Mouse (Mus musculus): Measurements from ENCODE around the gene Mas1.
"Not testable (repeated sequence)": the region's sequence is repeated elsewhere in the genome, so short reads cannot be mapped to it uniquely, and the experiment has no call there.

The Mas1 gene

DNA sequence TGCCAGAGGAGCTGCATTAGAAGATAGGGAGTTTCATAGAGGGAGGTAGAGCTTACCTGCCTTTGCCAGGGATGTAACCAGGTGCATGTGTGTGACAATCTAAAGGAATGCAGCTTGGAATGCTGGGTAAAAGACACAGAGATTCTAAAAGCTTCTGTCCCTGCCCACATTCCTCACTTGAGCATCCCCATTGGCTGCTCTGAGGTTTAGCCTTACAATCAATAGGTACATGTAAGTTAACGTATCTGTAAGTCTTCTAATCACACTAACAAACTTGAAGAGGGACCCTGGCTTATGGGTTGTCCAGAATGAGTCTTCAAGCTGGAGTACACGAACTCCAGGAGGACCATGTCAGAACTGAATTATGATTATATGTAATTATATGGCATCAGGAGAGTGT, at the start of gene Mas1:
Gene Mas1, minus strand, starts transcription at position 101 of the 400 bp plus-strand sequence.
- DNase-seq (ENCODE audit: low spot score in 2 of 2): no peak

DNA sequence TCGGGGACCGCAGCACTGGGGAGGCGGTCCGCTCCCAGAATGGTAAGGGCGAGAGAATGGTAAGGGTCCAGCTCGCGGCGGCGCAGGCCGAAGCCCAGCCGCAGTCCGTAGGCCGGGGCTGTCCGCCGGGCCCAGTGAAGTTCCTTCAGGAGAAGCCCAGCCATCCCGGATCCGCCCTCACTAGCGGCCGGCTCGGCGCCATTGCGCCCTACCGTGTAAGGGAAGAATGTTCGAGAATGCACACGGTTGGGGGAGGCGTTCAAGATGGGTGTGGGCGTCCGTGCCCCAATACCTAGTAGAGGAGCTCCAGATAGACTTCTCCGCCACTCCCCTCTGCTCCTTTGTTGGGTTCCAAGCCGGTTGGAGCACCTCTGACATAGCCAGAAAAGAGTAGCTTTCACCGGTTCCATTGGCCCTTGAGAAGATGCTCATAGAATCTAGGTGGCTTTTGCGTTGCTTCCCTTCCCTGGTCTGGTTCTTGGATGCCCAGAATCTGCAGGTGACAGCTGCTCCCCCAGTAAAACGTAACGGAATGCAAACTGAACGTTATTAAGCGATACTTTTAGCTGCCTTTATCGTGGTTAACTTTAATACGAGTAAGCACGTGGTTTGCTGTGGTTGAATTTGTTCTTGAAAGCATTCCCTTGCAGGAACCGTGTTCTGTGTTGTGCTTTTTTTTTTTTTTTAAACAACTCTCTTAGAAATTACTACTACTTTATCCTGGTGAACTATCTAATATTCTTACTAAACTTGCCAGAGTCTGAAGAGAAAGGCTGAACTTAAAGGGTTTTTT, 48.8 kb upstream of the Mas1 start:
- DNase-seq (ENCODE audit: low spot score in 2 of 2): no peak

- DNase-seq (ENCODE audit: low spot score in 2 of 2): peak; percentile 100
These were observed 48.1 kb upstream of the Mas1 start, which contains the start of gene Mrpl18 for GRCm38 (mm10) chr17:12915881-12916583. TSS of gene Mrpl18 (minus strand) at chr17:12916345.

DNA sequence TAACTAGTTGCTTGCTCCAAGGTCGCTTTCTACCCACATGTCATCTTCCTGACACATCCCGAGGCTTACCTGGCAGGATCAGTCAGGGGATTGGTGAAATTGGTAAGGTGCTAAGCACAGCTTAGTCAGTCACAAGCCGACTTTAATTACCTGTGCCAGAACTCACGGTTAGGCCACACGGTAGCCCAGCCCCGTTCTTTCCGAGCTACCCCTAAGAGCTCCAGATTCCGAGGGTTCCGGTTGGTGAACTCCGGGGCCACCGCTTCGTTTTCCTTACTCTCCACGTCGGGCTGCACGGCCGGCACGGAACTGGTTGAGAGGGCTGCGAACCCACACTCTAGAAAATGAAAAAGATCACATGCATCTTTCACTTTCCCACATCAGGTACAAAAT, 47.5 kb upstream of the Mas1 start, which contains the start of gene Tcp1:
Gene Tcp1, plus strand, starts transcription at position 214 of the 393 bp plus-strand sequence.
- DNase-seq (ENCODE audit: low spot score in 2 of 2): no peak

- no peak for DNase-seq (ENCODE audit: low spot score in 2 of 2)
These were observed 42.4 kb upstream of the Mas1 start for GRCm38 (mm10) chr17:12910391-12910790.

GRCm38 (mm10) chr17:12909361-12910280, 41.7 kb upstream of the Mas1 start, which contains the start of gene Pnldc1:
TSS of gene Pnldc1 (minus strand) at chr17:12910230.
- no peak for DNase-seq (ENCODE audit: low spot score in 2 of 2)

- DNase-seq (ENCODE audit: low spot score in 2 of 2): no peak
These were observed 38.5 kb upstream of the Mas1 start for GRCm38 (mm10) chr17:12906436-12906835.

DNA sequence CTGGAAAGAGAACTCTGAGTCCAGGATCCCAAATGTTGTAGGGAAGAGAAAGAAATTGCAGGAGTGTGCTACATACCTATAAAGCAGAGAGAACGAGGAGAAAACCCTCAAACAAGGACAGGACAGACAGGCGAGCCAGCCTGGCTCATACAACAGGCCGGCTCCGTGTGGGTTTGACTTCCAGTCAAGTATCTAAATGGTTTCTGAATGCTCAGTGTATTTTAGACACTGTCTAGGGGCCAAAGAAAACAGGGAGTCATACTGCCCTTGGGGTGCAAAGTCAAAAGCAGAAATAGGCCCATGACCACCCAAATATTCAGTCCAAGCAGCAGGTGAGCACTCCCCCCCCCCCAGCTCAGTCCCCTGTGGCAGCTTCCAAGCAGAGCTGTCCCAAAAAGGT, 37.9 kb upstream of the Mas1 start:
- DNase-seq (ENCODE audit: low spot score in 2 of 2): no peak

DNA sequence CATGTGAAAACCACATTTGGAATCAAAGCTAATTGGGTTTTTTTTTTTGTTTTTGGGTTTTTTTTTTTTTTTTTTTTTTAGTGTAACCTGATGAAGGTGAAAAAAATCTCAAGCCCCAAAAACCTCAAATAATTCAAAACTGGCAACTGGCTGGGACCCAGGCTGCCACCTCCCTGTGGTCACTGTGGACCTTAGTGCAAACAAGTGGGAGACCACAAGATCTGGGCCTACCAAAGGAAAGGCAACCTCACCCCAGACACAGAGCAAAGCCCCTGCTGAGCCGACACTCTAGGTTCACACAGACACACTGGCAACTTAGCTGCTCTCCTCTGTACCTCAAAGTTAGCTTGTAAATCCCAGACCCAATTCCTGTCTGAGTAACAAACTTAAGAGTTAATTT, 36.4 kb upstream of the Mas1 start:
- no peak for DNase-seq (ENCODE audit: low spot score in 2 of 2)

DNA sequence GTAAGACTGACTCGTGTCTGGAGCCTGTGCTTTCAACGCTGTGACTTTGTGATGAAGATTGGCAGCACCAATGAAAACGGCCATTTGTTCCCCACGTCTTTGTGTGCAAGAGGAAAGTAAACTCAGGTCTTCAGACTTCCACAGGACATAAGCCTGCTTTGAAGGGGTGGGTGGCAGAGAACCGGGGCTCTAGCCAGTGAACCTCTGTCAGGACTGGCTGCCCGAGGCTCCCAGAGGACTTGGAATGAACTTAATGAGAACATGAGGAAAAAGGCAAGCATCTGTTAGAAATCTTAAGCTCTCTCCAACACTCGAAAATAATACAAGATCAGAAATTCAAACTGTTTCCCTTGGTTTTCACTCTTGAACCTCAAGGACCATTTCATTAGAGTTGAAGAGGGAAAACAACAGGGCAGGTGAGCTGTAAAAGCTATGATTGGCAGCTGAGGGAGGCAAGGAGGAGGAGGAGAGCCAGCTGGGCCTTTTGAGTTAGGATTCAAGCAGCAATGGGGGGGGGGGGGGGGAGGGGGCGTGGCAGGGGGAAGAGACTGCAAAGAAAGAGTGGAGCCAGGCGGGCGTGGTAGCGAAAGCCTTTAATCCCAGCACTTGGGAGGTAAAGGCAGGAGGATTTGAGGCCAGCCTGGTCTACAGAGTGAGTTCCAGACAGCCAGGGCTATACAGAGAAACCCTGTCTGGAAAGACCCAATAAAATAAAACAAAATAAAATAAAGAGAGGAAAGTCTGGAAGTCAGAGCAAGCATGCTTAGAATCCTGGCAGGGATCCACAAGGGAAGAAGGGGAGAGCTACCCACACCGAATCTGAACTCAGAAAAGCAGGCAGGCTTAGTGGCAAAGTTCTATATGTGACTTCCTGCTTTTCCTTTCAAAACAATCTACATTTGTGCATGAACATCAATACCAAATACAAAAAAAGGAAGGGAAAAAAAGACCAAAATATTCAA, 35.7 kb upstream of the Mas1 start:
- DNase-seq (ENCODE audit: low spot score in 2 of 2): no peak

- DNase-seq (ENCODE audit: low spot score in 2 of 2): no peak
These were observed 34.3 kb upstream of the Mas1 start for GRCm38 (mm10) chr17:12902291-12902690.

DNA sequence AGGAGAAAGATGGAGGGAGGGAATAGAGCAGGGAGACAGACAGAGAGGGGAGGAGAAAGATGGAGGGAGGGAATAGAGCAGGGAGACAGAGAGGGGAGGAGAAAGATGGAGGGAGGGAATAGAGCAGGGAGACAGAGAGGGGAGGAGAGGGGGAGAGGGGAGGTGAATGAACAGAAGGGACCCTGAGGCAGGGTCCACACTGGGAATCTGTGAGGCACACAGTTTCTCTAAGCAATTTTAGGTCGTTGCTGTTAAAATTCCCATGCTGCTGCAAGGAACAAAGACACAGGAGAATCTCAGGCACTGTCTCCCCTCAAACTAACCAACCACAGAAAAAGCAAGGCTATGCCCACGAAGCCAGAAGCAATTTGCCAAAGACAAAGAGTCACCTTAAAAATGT, 30.7 kb upstream of the Mas1 start:
- not testable (repeated sequence) for DNase-seq (ENCODE audit: low spot score in 2 of 2)

DNA sequence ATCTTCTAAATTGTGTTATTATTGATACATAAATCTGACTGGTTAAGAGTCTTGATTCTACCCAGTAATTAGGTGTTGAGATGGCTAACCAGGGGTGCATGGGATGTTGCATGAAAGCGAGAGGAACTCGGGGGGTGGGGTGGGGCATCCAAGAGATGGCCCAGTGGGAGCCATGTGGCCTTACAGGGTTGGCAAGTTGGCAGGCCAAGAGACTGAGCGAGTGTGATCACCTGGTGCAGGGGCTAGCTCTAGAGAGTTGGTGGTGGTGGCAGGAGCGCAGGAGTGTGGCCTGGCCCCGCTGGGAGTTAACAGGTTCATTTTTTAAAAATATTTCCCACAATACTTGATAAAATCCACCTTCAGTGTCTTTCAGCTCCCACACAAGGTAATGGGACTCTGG, 29.7 kb upstream of the Mas1 start:
- no peak for DNase-seq (ENCODE audit: low spot score in 2 of 2)

DNA sequence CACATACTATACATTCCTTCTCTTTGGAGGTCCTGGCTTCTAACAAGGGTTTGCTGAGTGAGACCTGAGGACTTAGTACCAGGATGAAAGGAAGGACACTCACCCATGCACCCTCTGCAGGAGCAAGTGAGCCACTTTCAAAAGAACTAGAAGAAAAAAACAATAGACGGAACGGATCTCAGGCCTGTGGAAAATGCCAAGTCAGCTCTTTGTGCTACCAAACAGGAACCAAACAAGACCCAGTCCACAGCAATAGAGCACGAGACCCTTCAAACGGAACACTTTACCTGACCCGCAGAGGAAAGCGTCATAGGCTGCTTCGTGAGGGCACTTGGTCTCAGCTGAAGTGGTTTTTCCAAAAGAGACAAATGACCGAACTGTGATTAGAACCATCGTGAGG, 24.1 kb upstream of the Mas1 start:
- no peak for DNase-seq (ENCODE audit: low spot score in 2 of 2)

- DNase-seq (ENCODE audit: low spot score in 2 of 2): no peak
These were observed 23.1 kb upstream of the Mas1 start for GRCm38 (mm10) chr17:12891054-12891453.

DNA sequence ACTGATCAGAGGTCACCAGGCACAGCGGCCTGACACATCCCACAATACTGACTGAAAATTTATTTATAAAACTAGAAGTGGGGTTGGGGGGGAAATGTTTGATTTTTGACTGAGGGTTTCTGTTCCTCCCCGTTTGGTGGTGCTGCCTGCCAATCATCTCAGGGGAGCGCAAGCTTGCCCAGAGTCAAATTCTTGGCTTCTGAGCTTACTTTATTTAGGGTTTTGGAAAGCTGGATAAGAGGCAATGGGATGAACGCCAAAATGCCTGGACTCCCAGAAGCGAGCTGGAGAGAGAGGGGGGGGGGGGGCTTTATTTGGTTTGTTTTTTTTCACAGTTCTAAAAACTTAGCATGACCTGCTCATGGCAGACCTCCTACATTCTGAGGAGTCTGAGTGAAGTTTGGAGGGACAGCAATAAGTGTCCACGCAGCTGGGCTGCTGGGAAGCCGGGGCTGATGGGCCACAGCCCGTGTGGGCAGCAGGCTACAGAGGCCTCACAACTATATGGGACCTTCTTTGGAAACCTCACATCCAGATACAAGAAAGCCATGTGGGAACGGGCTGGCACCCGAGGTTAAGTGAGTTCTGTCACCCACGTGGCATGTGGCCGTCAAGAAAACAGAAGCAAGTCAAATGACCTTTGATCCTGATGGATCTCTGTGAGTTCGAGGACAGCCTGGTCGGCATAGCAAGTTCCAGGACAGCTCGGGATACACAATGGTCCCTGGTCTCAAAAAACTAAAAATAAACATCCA, 19.3 kb upstream of the Mas1 start:
- peak; percentile 18 to 50 for DNase-seq (ENCODE audit: low spot score in 2 of 2)

DNA sequence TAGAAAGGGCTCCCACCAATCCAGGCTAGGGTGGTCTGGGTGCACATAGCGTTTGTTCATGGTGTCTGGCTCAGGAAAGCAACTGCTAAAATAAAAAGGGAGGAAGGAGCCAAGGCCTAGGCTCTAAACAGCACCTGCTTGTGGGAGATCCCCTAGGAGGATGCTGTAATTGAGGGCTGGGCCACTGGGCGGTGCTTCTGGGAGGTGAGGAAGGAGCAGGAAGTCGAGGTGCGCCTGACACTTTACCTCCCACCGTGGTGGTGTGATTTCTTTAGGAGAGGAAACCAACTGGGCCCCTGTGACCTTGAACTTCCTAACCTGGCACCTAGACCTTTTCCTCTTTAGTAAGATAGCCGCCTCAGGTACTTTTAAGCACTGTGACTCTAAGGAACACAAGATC, 18.7 kb upstream of the Mas1 start:
- no peak for DNase-seq (ENCODE audit: low spot score in 2 of 2)

DNA sequence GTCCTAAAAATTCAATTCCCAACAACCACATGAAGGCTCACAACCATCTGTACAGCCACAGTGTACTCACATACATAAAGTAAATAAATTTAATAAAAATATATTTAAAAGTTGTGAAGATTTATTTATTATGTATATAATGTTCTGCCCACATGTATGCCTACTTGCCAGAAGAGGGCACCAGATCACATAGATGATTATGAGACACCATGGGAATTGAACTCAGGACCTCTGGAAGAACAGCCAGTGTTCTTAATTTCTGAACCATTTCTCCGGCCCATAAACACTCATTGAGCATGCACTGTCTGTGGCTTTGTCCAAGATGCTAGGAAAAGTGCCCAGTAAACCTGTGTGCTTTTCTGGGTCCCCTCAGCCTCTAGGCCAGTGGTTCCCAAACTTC, 13.3 kb upstream of the Mas1 start:
- DNase-seq (ENCODE audit: low spot score in 2 of 2): no peak

- DNase-seq (ENCODE audit: low spot score in 2 of 2): peak; percentile 68 to 82
These were observed 12.2 kb upstream of the Mas1 start for GRCm38 (mm10) chr17:12880178-12880577.

DNA sequence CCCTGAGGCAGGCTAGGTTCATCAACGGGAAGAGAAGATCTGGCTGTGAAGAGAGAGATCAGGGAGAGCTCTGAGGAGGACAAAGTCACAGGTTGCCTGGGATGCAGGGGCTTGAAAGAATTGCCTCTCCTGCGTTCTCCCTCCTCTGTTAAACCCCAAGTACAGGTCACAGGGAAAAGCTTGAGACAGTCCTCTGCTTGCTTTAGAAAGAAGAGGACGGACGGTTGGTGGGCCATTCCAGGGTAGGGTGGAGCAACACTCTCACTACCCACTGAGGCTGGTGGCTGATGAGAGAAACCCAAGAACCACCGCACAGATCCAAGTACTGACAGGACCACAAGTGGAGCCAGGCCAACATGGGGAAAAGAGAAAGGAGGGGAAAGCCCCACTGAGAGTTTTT, 7.8 kb upstream of the Mas1 start, which contains the start of gene Mrgprh:
Gene Mrgprh, plus strand, starts transcription at position 301 of the 400 bp plus-strand sequence.
- DNase-seq (ENCODE audit: low spot score in 2 of 2): no peak

All from heart, adult 9 months (tissue).